Mouse (Mus musculus): Measurements from ENCODE around the gene Rsph9. TPM values are rescaled to one million over a fixed set of nuclear protein-coding genes. Genes with fewer than 3 reads are reported as not detected.
A peak's percentile ranks its signal among the peaks of the same experiment; 100 is the strongest.

Gene Rsph9
- polyA plus RNA-seq, 1 experiment: 0.58 TPM

- Histone ChIP-seq H3K36me3 (ENCODE audit: control insufficient read depth, insufficient read depth, low read length) (peaks cover 41% of the 10 kb centered on the region), H3K27me3 (ENCODE audit: control insufficient read depth, insufficient read depth, low read length) (no peaks in the 10 kb centered on the region), H3K4me1 (ENCODE audit: control insufficient read depth, insufficient read depth, insufficient read length) (peaks cover 12% of the 10 kb centered on the region; the same call in 1 of the 2 replicates), H3K27ac (ENCODE audit: insufficient read depth, low read length) (no peak overlapping the region), H3K4me3 (ENCODE audit: extremely low read depth, insufficient read depth, insufficient read length) (no peak overlapping the region)
- TF ChIP-seq POLR2A (IDR thresholded peaks at IDR 0.05; ENCODE audit: low read depth, low read length): no peak
- TF ChIP-seq CTCF (IDR thresholded peaks at IDR 0.05; ENCODE audit: extremely low read depth, insufficient read depth, insufficient read length, insufficient replicate concordance): no peak
- no peak for DNase-seq (ENCODE audit: low read depth in 1 of 2, low spot score in 2 of 2)
- 96% methylated on average over 5 of the region's 5 CpGs for WGBS
Observed at GRCm38 (mm10) chr17:46166270-46166669, 22.3 kb upstream of the Rsph9 start.

- TF ChIP-seq POLR2A (IDR thresholded peaks at IDR 0.05; ENCODE audit: low read depth, low read length) (no peak), CTCF (IDR thresholded peaks at IDR 0.05; ENCODE audit: extremely low read depth, insufficient read depth, insufficient read length, insufficient replicate concordance) (no peak)
- 94% methylated on average over 12 of the region's 12 CpGs for WGBS
- Histone ChIP-seq H3K36me3 (ENCODE audit: control insufficient read depth, insufficient read depth, low read length) (peaks cover 41% of the 10 kb centered on the region), H3K27me3 (ENCODE audit: control insufficient read depth, insufficient read depth, low read length) (no peaks in the 10 kb centered on the region), H3K4me1 (ENCODE audit: control insufficient read depth, insufficient read depth, insufficient read length) (peaks cover 12% of the 10 kb centered on the region; the same call in 1 of the 2 replicates), H3K4me3 (ENCODE audit: extremely low read depth, insufficient read depth, insufficient read length) (no peak overlapping the region), H3K27ac (ENCODE audit: insufficient read depth, low read length) (no peak overlapping the region)
- no peak for DNase-seq (ENCODE audit: low read depth in 1 of 2, low spot score in 2 of 2)
Observed at GRCm38 (mm10) chr17:46165460-46165859, 21.4 kb upstream of the Rsph9 start.

- no peak for TF ChIP-seq POLR2A (IDR thresholded peaks at IDR 0.05; ENCODE audit: low read depth, low read length)
- TF ChIP-seq CTCF (IDR thresholded peaks at IDR 0.05; ENCODE audit: extremely low read depth, insufficient read depth, insufficient read length, insufficient replicate concordance): no peak
- Histone ChIP-seq H3K4me1 (ENCODE audit: control insufficient read depth, insufficient read depth, insufficient read length) (peaks cover 12% of the 10 kb centered on the region; the same call in 1 of the 2 replicates), H3K27me3 (ENCODE audit: control insufficient read depth, insufficient read depth, low read length) (no peaks in the 10 kb centered on the region), H3K27ac (ENCODE audit: insufficient read depth, low read length) (no peak overlapping the region), H3K4me3 (ENCODE audit: extremely low read depth, insufficient read depth, insufficient read length) (no peak overlapping the region), H3K36me3 (ENCODE audit: control insufficient read depth, insufficient read depth, low read length) (peaks cover 41% of the 10 kb centered on the region)
- no peak for DNase-seq (ENCODE audit: low read depth in 1 of 2, low spot score in 2 of 2)
- WGBS: 93% methylated on average over 10 of the region's 10 CpGs
Observed at GRCm38 (mm10) chr17:46164791-46165190, 20.8 kb upstream of the Rsph9 start.

- WGBS: 95% methylated on average over 8 of the region's 8 CpGs
Observed at GRCm38 (mm10) chr17:46164301-46164700, 20.3 kb upstream of the Rsph9 start.

GRCm38 (mm10) chr17:46162951-46163421 is 19.0 kb upstream of the Rsph9 start:
- no peak for TF ChIP-seq CTCF (IDR thresholded peaks at IDR 0.05; ENCODE audit: extremely low read depth, insufficient read depth, insufficient read length, insufficient replicate concordance)

More at GRCm38 (mm10) chr17:46164301-46164700, 20.3 kb upstream of the Rsph9 start:
- Histone ChIP-seq H3K27ac (ENCODE audit: insufficient read depth, low read length) (no peak overlapping the region), H3K36me3 (ENCODE audit: control insufficient read depth, insufficient read depth, low read length) (peaks cover 41% of the 10 kb centered on the region), H3K27me3 (ENCODE audit: control insufficient read depth, insufficient read depth, low read length) (no peaks in the 10 kb centered on the region), H3K4me1 (ENCODE audit: control insufficient read depth, insufficient read depth, insufficient read length) (peaks cover 12% of the 10 kb centered on the region; the same call in 1 of the 2 replicates), H3K4me3 (ENCODE audit: extremely low read depth, insufficient read depth, insufficient read length) (no peak overlapping the region)
- TF ChIP-seq CTCF (IDR thresholded peaks at IDR 0.05; ENCODE audit: extremely low read depth, insufficient read depth, insufficient read length, insufficient replicate concordance): no peak
- no peak for TF ChIP-seq POLR2A (IDR thresholded peaks at IDR 0.05; ENCODE audit: low read depth, low read length)
- no peak for DNase-seq (ENCODE audit: low read depth in 1 of 2, low spot score in 2 of 2)

GRCm38 (mm10) chr17:46162551-46162950 is 18.5 kb upstream of the Rsph9 start:
- Histone ChIP-seq H3K27ac (ENCODE audit: insufficient read depth, low read length) (peak overlapping the region; percentile 90), H3K4me1 (ENCODE audit: control insufficient read depth, insufficient read depth, insufficient read length) (peaks cover 12% of the 10 kb centered on the region; the same call in 1 of the 2 replicates), H3K36me3 (ENCODE audit: control insufficient read depth, insufficient read depth, low read length) (peaks cover 27% of the 10 kb centered on the region), H3K4me3 (ENCODE audit: extremely low read depth, insufficient read depth, insufficient read length) (peak overlapping the region; percentile 55; the same call in 1 of the 2 replicates), H3K27me3 (ENCODE audit: control insufficient read depth, insufficient read depth, low read length) (no peaks in the 10 kb centered on the region)
- 40% methylated on average over 7 of the region's 7 CpGs for WGBS
- TF ChIP-seq POLR2A (IDR thresholded peaks at IDR 0.05; ENCODE audit: low read depth, low read length) (no peak), CTCF (IDR thresholded peaks at IDR 0.05; ENCODE audit: extremely low read depth, insufficient read depth, insufficient read length, insufficient replicate concordance) (no peak)
- no peak for DNase-seq (ENCODE audit: low read depth in 1 of 2, low spot score in 2 of 2)

More at GRCm38 (mm10) chr17:46162951-46163421, 19.0 kb upstream of the Rsph9 start:
- WGBS: 2% methylated on average over 9 of the region's 9 CpGs
- DNase-seq (ENCODE audit: low read depth in 1 of 2, low spot score in 2 of 2): peak; percentile 50 to 56
- H3K4me3 ChIP-seq (ENCODE audit: extremely low read depth, insufficient read depth, insufficient read length): peak overlapping the region; percentile 55
- H3K4me1 ChIP-seq (ENCODE audit: control insufficient read depth, insufficient read depth, insufficient read length): peaks cover 12% of the 10 kb centered on the region; the same call in 1 of the 2 replicates
- peak overlapping the region; percentile 90 for H3K27ac ChIP-seq (ENCODE audit: insufficient read depth, low read length)
- peaks cover 31% of the 10 kb centered on the region for H3K36me3 ChIP-seq (ENCODE audit: control insufficient read depth, insufficient read depth, low read length)
- no peaks in the 10 kb centered on the region for H3K27me3 ChIP-seq (ENCODE audit: control insufficient read depth, insufficient read depth, low read length)

- no peak for DNase-seq (ENCODE audit: low read depth in 1 of 2, low spot score in 2 of 2)
- peaks cover 12% of the 10 kb centered on the region; the same call in 1 of the 2 replicates for H3K4me1 ChIP-seq (ENCODE audit: control insufficient read depth, insufficient read depth, insufficient read length)
- peaks cover 19% of the 10 kb centered on the region for H3K36me3 ChIP-seq (ENCODE audit: control insufficient read depth, insufficient read depth, low read length)
- peak overlapping the region; percentile 69 for H3K27ac ChIP-seq (ENCODE audit: insufficient read depth, low read length)
- no peaks in the 10 kb centered on the region for H3K27me3 ChIP-seq (ENCODE audit: control insufficient read depth, insufficient read depth, low read length)
- TF ChIP-seq CTCF (IDR thresholded peaks at IDR 0.05; ENCODE audit: extremely low read depth, insufficient read depth, insufficient read length, insufficient replicate concordance) (no peak), POLR2A (IDR thresholded peaks at IDR 0.05; ENCODE audit: low read depth, low read length) (no peak)
- peak overlapping the region; percentile 71 for H3K4me3 ChIP-seq (ENCODE audit: extremely low read depth, insufficient read depth, insufficient read length)
- 53% methylated on average over 9 of the region's 9 CpGs for WGBS
Observed at GRCm38 (mm10) chr17:46161710-46162109, 17.7 kb upstream of the Rsph9 start.
